Mouse (Mus musculus): ENCODE measurements around the gene Dgkh.

GRCm38 (mm10) chr14:78722031-78722430 lies 10.5 kb downstream of the Dgkh start:
- no peak for TF ChIP-seq CTCF (IDR thresholded peaks at IDR 0.05; ENCODE audit: control insufficient read depth, insufficient read depth, insufficient replicate concordance, low read depth, low read length)
- TF ChIP-seq POLR2A (IDR thresholded peaks at IDR 0.05; ENCODE audit: control insufficient read depth, low read depth, low read length) = no peak
